Mouse (Mus musculus): ENCODE measurements around the gene Ankrd22.

- no peak for TF ChIP-seq CTCF (conservative IDR thresholded peaks at IDR 0.05; ENCODE audit: low read length)
- no peak for TF ChIP-seq NANOG (IDR thresholded peaks at IDR 0.05; ENCODE audit: borderline replicate concordance, low read length)
- TF ChIP-seq POU5F1 (IDR thresholded peaks at IDR 0.05; ENCODE audit: borderline replicate concordance, low read length) = no peak
These were observed 14.5 kb upstream of the Ankrd22 start for GRCm38 (mm10) chr19:34180316-34180715.
